Comparison of ENCODE assay signal across 7 mouse cellular contexts in genomic region chr8:119831336-119831995, GRCm38 (mm10). TPM values are rescaled to one million over a fixed set of nuclear protein-coding genes. Genes with fewer than 3 reads are reported as not detected.
DNase-seq lines count a peak whose midpoint lies in the region; ATAC-seq and TF ChIP-seq lines count a peak whose summit lies in the region.

No protein-coding gene starts in this region.

- peak; percentile 55; the same call in 1 of the 2 replicates for ATAC-seq in hindbrain, embryonic 15.5 days (ENCODE audit: low FRiP score, low read depth)
- 0 out of 2 replicates have a peak, but pooled peaks have one; percentile 25 for ATAC-seq in midbrain, embryonic 16.5 days
- no peak for ATAC-seq in frontal cortex, adult (ENCODE audit: low TSS enrichment)

- peaks cover 26% of the 10 kb centered on the region for H3K36me3 ChIP-seq in forebrain, embryonic 10.5 days (replicated peaks)
- H3K36me3 ChIP-seq in hindbrain, embryonic 15.5 days: no peaks in the 10 kb centered on the region
- H3K36me3 ChIP-seq in liver, adult 2 months (ENCODE audit: control insufficient read depth, insufficient read depth, low read length): no peaks in the 10 kb centered on the region
- H3K36me3 ChIP-seq in midbrain, embryonic 16.5 days (ENCODE audit: control insufficient read depth, insufficient read depth, low read length): no peaks in the 10 kb centered on the region

- H3K4me2 ChIP-seq in hindbrain, embryonic 15.5 days: peak overlapping the region; percentile 34
- H3K4me2 ChIP-seq in midbrain, embryonic 16.5 days (ENCODE audit: low read length): peak overlapping the region; percentile 43

- 67% methylated on average over 20 of the region's 20 CpGs for WGBS in forebrain, embryonic 10.5 days
- WGBS in hindbrain, embryonic 15.5 days: 20% methylated on average over 20 of the region's 20 CpGs
- WGBS in liver, adult 2 months: 25% methylated on average over 20 of the region's 20 CpGs
- 27% methylated on average over 20 of the region's 20 CpGs for WGBS in midbrain, embryonic 16.5 days

- no peaks in the 10 kb centered on the region for H3K27me3 ChIP-seq in forebrain, embryonic 10.5 days (ENCODE audit: poor library complexity, severe bottlenecking)
- H3K27me3 ChIP-seq in hindbrain, embryonic 15.5 days: no peaks in the 10 kb centered on the region
- no peaks in the 10 kb centered on the region for H3K27me3 ChIP-seq in liver, adult 2 months (ENCODE audit: control insufficient read depth, insufficient read depth, low read length)
- H3K27me3 ChIP-seq in midbrain, embryonic 16.5 days (ENCODE audit: control insufficient read depth, insufficient read depth, low read depth, low read length): no peaks in the 10 kb centered on the region

- TF ChIP-seq POLR2A in liver, adult 2 months (IDR thresholded peaks at IDR 0.05; ENCODE audit: extremely low read depth, insufficient read depth, low read length): no peak

- H3K4me3 ChIP-seq in forebrain, embryonic 10.5 days: no peak overlapping the region
- no peak overlapping the region for H3K4me3 ChIP-seq in hindbrain, embryonic 15.5 days
- no peak overlapping the region for H3K4me3 ChIP-seq in liver, adult 2 months (ENCODE audit: insufficient read depth, low read depth, low read length)
- H3K4me3 ChIP-seq in midbrain, embryonic 16.5 days (ENCODE audit: low read depth, low read length): no peak overlapping the region

- peak; percentile 30 for DNase-seq in A20 (ENCODE audit: low read depth, low spot score)
- peak; percentile 31 for DNase-seq in NIH3T3 (ENCODE audit: low read depth)
- DNase-seq in forebrain, embryonic 10.5 days (ENCODE audit: extremely low spot score, low spot score): no peak
- DNase-seq in liver, adult 2 months (ENCODE audit: extremely low read depth, low read depth, low spot score): peak; percentile 47

- H3K9me3 ChIP-seq in forebrain, embryonic 10.5 days: no peaks in the 10 kb centered on the region
- no peaks in the 10 kb centered on the region for H3K9me3 ChIP-seq in hindbrain, embryonic 15.5 days
- no peaks in the 10 kb centered on the region for H3K9me3 ChIP-seq in midbrain, embryonic 16.5 days (replicated peaks; ENCODE audit: control insufficient read depth, low read length, poor library complexity, severe bottlenecking)

- no peak for TF ChIP-seq CTCF in liver, adult 2 months (IDR thresholded peaks at IDR 0.05; ENCODE audit: low read depth, low read length)

- H3K79me2 ChIP-seq in liver, adult 2 months (ENCODE audit: control insufficient read depth, insufficient read depth, low read length): no peaks in the 10 kb centered on the region; the same call in 1 of the 2 replicates

- H3K4me1 ChIP-seq in forebrain, embryonic 10.5 days: peaks cover 91% of the 10 kb centered on the region
- H3K4me1 ChIP-seq in hindbrain, embryonic 15.5 days (replicated peaks): peaks cover 87% of the 10 kb centered on the region
- H3K4me1 ChIP-seq in liver, adult 2 months (ENCODE audit: control insufficient read depth, insufficient read depth, low read length): peaks cover 22% of the 10 kb centered on the region
- peaks cover 59% of the 10 kb centered on the region for H3K4me1 ChIP-seq in midbrain, embryonic 16.5 days (ENCODE audit: control insufficient read depth, insufficient read depth, low read length)

- no peak overlapping the region for H3K9ac ChIP-seq in hindbrain, embryonic 15.5 days
- H3K9ac ChIP-seq in liver, adult 2 months (ENCODE audit: low read depth, low read length): no peak overlapping the region
- 0 out of 2 replicates have a peak overlapping the region, but pooled peaks have one; percentile 22 for H3K9ac ChIP-seq in midbrain, embryonic 16.5 days (ENCODE audit: low read depth, low read length)

- H3K27ac ChIP-seq in forebrain, embryonic 10.5 days: peak overlapping the region; percentile 80
- peak overlapping the region; percentile 62 for H3K27ac ChIP-seq in hindbrain, embryonic 15.5 days (replicated peaks)
- no peak overlapping the region for H3K27ac ChIP-seq in liver, adult 2 months (replicated peaks; ENCODE audit: insufficient read depth, low read depth, low read length)
- H3K27ac ChIP-seq in midbrain, embryonic 16.5 days (ENCODE audit: low read length): peak overlapping the region; percentile 58; the same call in 1 of the 2 replicates

RNA-seq across cellular contexts. Expression of gene Cotl1, which starts 8.9 kb away (rescaled TPM):
- 109 and 114 TPM in 2 replicates for polyA plus RNA-seq in forebrain, embryonic 10.5 days (2016; fragmentation: Nextera tagmentation; extraction: Ambion mirVana)
- polyA plus RNA-seq in hindbrain, embryonic 15.5 days (2015; fragmentation: Nextera tagmentation; extraction: Ambion mirVana): 147 and 151 TPM in 2 replicates
- total RNA-seq in liver, adult 2 months (2014; rRNA removed): 12.4 and 18.6 TPM in 2 replicates
- 26.7 and 40.3 TPM in 2 replicates for polyA plus RNA-seq in liver, adult 2 months (2012; rRNA removed)
- 126 and 139 TPM in 2 replicates for polyA plus RNA-seq in midbrain, embryonic 16.5 days (2015; fragmentation: Nextera tagmentation; extraction: Ambion mirVana)

RNA-seq across cellular contexts. Expression of gene Klhl36, which starts 30.6 kb away (rescaled TPM):
- 10.8 and 11.1 TPM in 2 replicates for polyA plus RNA-seq in forebrain, embryonic 10.5 days (2016; fragmentation: Nextera tagmentation; extraction: Ambion mirVana)
- 17.3 TPM in 2 replicates for polyA plus RNA-seq in hindbrain, embryonic 15.5 days (2015; fragmentation: Nextera tagmentation; extraction: Ambion mirVana)
- total RNA-seq in liver, adult 2 months (2014; rRNA removed): 5.2 and 7.0 TPM in 2 replicates
- polyA plus RNA-seq in liver, adult 2 months (2012; rRNA removed): 11.3 and 12.2 TPM in 2 replicates
- 16.6 and 18.5 TPM in 2 replicates for polyA plus RNA-seq in midbrain, embryonic 16.5 days (2015; fragmentation: Nextera tagmentation; extraction: Ambion mirVana)

RNA-seq across cellular contexts. Expression of gene Tldc1, which starts 53.2 kb away (rescaled TPM):
- 16.7 and 17.3 TPM in 2 replicates for polyA plus RNA-seq in forebrain, embryonic 10.5 days (2016; fragmentation: Nextera tagmentation; extraction: Ambion mirVana)
- polyA plus RNA-seq in hindbrain, embryonic 15.5 days (2015; fragmentation: Nextera tagmentation; extraction: Ambion mirVana): 10.1 and 13.2 TPM in 2 replicates
- total RNA-seq in liver, adult 2 months (2014; rRNA removed): 7.0 and 8.9 TPM in 2 replicates
- polyA plus RNA-seq in liver, adult 2 months (2012; rRNA removed): 6.9 and 7.3 TPM in 2 replicates
- 10.9 and 12.2 TPM in 2 replicates for polyA plus RNA-seq in midbrain, embryonic 16.5 days (2015; fragmentation: Nextera tagmentation; extraction: Ambion mirVana)
